Mouse (Mus musculus) lung, postnatal 4 days (tissue): ENCODE measurements around the gene Pappa2.

ENCODE experiments used
- DNase-seq, 2 experiments: peaks; one replicate each; pipeline ENCODE4 v3.0.0; 2021

Pappa2 gene

DNA sequence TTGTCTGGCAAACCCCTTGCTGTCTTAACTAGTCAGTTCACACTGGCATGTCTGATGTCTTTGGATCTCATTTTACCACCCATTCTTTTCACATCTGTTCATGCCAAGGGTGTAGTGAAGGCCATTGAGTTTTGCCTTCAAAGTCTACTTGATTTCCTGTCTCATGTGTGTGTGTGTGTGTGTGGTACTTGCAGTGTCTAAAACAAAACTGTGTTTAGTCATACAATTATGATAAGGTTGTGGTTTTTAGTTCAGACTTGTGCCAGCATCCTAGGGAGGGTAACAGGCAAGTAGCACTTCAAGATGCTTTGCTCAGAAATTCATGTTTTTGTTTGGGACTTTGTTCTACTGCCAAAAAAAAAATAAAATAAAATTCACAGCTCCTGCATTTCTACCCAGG is 216.1 kb downstream of the Pappa2 start:
- no peak for DNase-seq

DNA sequence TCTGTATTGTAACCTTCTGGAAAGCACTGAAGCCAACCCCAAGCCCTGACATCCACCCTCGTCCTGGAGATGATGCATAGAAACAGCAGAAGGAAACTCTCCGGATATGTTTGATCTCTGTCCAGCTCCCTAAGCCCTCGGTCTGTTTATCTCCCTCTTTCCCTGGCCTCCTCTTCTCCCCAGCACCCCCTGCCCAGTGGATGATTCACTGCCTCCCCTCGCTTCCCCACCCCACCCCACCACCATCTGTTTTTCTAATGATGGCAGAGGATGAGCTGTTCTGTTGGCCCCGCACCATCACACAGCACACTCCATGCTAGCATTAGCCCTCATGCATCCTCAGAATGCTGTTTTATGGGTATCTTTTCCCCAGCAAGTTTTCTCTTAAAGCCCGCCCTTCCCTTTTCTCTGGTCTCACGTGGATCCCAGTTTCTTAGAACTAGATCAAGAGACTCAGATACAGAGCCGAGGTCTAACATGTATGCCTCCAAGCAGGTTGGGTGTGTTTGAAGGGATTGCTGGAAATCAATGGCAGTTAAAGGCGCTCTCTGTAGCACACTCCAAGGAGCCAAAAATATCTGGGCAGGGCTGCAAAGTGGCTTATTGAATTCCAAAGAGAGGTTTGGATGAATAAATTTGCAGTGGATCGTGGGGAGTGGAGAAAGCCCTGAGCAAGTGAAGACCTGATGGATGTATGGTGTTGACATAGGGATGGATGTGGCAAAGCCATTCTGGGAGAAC is 231.8 kb downstream of the Pappa2 start:
- no peak for DNase-seq

DNA sequence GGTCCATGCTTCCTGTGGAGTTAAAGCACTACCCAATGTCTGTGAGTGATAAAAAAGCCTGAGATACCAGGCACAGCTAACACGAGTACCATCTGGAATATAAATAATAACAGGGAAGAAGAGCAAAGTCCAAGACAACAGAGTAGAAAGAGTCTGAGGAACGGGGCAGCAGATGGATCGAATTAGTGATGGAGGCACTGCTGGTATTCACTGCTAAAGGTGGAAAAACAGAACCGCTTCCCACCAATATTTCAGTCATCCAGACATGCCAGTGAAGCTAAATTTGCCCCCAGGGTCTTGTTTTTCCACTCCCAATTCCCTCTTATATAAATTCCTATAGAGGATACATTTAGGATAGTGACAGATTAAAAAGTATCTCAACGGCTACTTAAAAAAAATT is 238.8 kb downstream of the Pappa2 start:
- DNase-seq: no peak

DNA sequence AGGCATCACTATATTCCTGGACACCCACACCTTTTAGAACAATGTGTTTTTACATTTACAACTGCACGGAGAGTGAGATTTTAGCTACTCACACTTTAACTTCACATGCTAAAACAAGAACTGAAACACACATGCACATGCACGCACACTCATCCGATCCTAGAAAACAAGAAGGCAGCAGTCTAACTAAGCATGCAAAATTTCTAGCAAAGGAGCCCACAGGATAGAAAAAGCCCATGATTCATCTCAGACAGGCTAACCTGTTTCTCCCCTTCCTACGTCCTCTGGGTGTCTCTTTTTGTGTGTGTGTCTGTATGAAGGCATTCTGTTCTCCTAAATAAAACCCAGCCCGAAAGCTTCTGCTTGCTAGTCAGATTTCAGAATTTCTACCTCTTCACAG is 239.3 kb downstream of the Pappa2 start:
- no peak for DNase-seq

DNA sequence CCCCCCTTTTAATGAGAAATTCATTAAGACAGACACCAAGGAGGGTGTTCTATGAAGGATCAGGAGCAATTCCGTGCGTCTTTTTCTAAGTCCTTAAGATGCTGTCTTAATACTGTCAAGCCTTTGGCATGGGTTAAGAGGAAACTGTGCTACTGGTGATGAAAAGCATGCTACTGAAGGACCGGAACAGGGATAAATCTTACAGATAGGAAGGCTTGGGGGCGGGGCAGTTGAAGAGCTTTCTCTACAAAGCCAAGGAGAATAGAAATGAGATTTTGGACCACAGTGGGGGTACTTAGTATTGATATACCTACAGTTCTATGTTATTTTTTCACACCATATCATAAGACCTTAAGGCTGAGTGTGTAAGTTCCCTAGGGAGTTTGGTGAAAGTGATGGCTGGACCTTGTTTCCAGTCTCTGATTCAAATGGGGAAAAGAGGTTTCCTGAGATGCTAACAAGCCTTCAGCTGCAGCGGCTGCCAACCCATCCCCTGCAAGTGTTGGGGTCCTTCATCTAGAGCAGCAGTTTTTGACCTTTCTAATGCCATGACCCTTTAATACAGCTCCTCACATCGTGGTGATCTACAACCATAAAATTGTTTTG is 240.0 kb downstream of the Pappa2 start:
- DNase-seq: no peak

DNA sequence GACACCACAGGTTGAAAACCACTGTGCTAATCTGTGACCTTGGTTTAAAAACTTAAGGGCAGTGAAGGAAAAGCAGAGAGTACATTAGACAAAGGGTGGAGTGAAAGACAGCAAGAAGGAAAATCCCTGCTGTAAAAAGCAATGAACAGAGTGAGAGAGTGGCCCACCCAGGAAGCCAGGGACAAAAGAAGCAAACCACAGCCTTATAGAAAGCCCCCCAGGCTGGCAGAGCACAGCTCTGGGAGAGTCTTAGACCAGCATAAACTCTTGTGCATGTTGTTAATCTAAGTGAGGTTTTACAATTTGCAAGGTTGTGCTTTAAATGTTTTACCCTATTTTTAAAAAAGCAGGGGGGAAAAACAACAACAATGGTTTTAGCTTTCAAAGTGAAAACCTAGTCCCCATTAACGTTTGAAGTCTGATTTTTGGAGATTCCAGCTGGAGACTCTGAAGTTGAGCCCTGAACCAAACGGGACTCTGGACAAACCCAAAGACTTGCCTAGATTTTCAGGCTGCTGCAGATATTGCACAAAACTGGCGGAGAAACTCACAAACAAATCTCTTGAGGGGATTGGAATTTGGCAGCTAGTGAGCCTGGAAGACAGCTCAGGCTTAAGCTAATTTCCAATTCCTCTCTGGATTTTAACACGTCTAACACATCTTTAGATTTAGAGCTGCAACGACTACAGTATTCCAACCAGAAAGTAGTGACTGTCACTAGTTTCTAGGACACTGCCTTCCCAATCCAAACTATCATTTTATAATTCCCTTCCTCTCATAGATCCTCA is 241.0 kb downstream of the Pappa2 start:
- DNase-seq: no peak

DNA sequence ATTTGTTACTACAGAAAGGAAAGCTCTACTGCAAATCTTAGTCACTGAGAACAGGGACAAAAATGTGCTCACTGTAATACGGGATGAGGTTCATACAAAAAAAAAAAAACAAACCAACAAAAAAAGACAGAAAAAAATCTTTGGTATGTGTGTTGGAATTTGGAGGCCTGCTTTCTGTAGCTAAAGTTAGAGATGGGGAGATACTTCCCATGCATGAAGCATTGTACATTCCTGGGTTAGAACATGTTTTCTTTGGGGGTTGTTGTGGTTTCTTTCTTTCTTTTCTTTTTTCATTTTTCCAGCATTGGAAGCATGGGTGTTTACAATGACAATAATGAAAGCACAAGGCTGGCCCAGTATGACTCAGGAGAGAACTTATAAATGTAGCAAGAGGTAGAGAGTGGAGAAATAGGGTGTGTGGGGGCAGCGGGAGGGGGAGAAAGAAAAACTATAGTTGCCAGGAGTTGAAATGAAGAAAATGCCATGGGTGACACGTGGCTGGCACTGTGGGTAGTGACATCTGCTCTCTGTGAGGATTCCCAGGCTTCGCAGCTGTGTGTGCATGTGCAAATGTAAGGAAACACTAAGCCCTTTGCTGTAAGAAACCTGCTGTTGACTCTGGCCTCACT is 247.3 kb downstream of the Pappa2 start:
- DNase-seq: no peak

DNA sequence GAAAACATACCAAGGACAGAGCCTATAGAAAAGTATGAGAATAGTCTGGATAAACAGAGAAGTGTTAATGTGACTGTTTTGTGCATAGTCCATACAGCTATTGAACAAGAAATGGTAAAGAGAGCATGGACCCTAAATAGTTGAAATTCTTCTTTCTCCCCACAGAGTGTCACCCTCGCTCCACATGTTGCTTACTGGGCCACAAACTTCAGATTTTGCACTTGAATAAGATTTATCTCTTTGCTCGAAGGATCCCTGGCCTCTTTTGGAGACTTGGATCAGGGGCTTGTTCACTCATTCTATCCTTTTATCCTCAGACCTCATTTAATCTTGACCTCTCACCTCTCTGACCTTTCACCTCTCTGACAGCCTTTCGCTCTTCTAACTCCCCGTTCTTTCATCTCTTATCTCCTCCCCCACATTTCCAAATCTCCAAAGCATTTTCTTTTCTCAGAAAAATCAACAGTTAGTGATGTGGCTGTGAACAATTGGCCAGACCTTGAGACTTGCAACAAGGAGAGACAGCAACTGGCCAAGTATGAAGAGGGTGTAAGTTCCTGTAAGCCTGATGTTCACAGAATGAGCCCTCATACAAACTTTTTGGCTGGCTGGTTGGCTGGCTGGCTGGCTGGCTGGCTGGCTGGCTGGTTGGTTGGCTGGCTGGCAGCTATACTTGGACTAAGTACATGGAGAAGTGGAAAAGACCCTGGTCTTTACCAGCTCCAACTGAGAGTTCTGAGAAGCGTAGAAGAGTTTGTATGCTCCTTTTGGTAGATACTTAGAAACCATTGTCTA is 266.8 kb downstream of the Pappa2 start:
- DNase-seq: peak; percentile 19 to 21

DNA sequence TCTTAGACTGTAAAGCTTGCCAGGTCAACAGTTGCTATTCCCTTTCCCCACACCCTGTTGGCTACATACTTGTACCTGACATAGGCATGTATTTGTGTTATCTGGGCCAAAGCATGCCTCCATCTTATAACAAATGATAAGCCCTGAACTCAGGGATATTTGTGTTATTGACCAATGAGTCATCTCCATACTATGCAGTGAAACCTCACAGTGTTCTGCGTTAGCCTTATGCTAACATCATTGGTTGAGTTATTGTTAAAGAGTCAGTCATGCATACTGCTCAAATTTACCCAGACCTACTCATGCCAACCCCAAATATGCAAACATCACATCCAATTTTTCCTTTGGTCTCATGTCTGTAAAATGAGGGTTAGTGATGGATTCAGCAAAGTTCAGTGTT is 279.0 kb downstream of the Pappa2 start:
- no peak for DNase-seq

DNA sequence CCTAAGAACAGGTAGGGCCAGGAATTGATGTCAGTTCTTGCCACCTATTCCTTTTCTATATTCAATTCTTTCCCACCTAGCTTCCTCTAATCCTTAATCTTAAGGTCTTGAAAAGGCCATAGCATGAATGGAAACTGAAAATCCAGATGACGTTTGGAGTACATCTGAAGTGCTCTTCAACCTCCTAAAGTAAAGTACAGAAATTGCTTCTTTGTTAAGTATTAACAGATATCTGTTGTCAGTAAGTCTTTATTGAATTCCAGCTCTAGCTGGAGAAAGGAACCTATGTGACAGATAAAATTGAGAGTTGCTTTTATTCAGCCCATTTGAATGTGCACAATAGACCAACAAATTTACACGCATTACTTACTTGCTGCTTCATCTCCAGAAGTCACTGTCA is 280.1 kb downstream of the Pappa2 start:
- no peak for DNase-seq

DNA sequence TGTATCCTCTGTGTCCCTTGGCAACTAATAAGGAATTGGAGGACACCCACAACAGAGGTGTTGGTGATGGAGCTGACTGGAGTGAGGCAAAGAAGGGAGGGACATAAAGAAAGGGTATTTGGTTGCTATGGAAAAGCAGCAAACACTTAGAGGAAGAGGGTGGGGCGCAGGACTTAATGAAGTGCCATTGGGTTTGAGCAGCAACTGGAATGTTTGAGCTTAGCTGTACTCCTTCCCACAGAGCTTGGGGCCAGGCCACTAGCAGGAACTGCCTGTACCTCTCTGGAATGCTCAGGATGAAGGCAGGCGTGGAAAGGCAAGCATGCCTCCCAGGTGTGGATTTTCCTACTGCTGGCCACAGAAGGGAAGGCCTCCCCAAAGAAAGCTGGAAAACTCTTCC is 281.0 kb downstream of the Pappa2 start:
- DNase-seq: peak; percentile 33 to 51

DNA sequence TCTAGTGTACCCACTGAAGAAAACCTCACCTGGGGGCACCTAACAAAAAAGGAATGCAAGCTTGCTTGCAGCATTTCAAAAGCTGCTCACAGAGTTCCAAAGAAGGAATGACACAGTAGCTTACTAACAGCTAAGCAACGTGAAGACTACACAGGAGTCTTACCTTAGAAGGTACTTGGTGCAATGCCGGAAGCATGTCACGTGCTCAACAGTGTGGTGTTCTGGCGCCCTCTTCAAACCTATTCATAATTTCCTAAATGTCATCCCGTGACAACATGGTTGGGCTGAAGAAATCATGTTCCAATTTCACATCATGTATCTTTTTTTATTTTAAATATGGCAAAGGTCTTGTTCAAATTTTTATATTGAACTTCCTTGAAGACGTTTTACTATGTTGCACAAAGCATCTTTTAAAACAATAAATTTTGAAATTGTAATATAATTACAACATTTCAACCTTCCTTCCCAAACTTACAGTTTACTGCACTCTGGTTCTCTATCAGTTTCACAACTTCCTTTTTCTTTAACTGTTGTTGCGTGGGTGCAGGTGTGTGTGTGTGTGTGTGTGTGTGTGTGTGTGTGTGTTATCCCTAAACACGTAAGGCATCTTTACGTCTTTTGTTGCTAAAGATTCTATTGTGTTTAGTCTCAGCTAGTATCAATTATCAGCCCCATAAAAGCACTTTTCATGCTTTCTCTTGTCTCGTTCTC is 282.3 kb downstream of the Pappa2 start:
- no peak for DNase-seq

DNA sequence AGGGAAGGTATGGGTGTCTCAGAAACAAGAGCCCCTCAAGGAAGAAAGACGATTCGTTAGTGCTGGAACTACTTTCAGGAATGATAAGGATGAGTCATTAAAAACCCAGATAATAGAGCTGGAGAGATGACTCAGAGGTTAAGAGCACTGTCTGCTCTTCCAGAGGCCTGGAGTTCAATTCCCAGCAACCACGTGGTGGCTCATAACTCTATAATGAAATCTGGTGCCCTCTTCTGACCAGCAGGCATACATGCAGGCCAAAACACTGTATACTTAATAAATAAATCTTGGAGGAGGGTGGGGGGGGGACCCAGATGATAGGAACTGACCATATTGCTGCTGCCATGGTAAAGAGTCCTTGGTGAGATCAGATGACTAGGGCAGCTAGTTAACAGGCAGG is 282.9 kb downstream of the Pappa2 start:
- DNase-seq: no peak

DNA sequence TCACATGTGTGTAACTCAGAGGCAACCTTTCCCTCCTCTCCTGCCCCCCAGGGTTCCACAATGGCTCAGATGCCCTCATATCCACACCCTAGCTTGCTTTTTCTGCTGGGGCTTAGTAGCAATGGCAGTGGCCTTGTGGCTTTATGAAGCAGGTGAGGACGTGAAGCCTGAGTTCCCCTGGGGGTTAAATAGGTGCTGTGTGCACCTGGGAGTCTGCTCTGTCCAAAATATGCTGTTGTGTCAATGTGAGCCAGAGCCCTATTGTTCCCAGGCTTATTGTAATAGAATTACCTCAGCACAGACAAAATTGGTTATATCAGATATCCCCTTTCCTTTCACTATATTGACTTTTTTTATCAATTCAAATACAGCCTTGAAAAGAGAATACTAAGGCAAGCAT is 292.6 kb downstream of the Pappa2 start:
- DNase-seq: no peak

DNA sequence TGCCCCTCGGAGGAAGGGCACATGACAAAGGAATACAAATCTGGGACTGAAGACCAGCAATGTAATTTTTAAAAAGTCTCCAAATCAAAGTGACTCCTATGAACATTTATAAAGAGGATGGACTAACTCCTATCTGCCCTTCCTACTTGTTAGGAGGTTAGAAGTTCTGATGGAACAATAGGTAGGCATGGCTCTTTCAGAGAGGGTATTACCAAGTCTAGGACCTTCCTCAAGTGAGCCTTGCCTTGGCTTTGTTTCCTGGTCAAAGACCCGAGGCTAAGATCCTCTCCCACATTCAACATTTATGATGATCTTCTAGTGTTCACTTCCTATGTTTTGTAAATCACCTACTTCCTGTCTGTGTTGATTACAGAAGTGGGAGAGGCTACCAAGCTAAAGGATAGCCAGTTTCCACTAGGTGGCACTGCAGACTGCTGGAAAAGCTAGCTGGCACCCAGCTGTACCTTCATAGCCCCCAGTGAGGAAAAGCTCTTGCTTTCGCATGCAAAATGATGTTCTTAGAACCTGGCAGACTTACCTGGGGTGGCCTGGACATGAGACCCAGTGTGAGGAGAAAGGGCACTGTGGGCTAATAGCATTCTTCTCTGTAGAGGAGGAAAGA is 310.2 kb downstream of the Pappa2 start:
- peak; percentile 65 to 79 for DNase-seq

DNA sequence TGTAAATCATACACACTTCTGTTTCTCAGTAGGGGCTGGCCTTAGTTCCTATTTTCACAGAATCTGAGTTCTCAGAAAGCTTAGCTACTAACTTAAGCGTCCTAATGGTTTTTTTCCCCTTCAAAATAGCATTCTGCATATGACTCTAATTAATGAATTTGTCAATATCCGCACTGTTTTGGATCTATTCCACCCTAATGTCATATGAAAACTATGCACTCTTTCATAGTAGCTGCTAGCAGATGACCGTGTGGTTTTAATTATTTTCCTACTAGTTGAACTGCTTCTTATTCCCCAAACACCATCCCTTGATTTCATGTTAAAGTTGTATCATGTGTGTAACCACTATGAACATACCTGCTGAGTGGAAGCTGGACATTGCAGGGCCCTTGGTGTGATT is 314.3 kb downstream of the Pappa2 start:
- DNase-seq: no peak
